Mouse (Mus musculus): ENCODE results near the gene Cd244a. TPM values are rescaled to one million over a fixed set of nuclear protein-coding genes. Genes with fewer than 3 reads are reported as not detected.

The Cd244a gene
- not detected for total RNA-seq (2021)

- no peak for DNase-seq
Measured at GRCm38 (mm10) chr1:171558898-171559297, at the start of gene Cd244a. Cd244a (plus strand) TSS chr1:171559193.

GRCm38 (mm10) chr1:171513234-171513633, 45.8 kb upstream of the Cd244a start:
- no peak for DNase-seq

- no peak for DNase-seq
Measured at GRCm38 (mm10) chr1:171513760-171514159, 45.2 kb upstream of the Cd244a start.

- DNase-seq = no peak
Measured at GRCm38 (mm10) chr1:171515039-171515438, 44.0 kb upstream of the Cd244a start.

GRCm38 (mm10) chr1:171515557-171515956, 43.4 kb upstream of the Cd244a start:
- no peak for DNase-seq

GRCm38 (mm10) chr1:171531367-171531766, 27.6 kb upstream of the Cd244a start:
- DNase-seq = no peak

GRCm38 (mm10) chr1:171532830-171533229, 26.2 kb upstream of the Cd244a start:
- DNase-seq = no peak

GRCm38 (mm10) chr1:171534557-171534956, 24.4 kb upstream of the Cd244a start:
- no peak for DNase-seq

- DNase-seq = no peak
Measured at GRCm38 (mm10) chr1:171535194-171535593, 23.8 kb upstream of the Cd244a start, which contains the start of gene Itln1. Itln1 (minus strand) TSS chr1:171535294.

GRCm38 (mm10) chr1:171540694-171541093, 18.3 kb upstream of the Cd244a start:
- no peak for DNase-seq

GRCm38 (mm10) chr1:171551326-171551725, 7.7 kb upstream of the Cd244a start:
- DNase-seq = no peak

GRCm38 (mm10) chr1:171552230-171552629, 6.8 kb upstream of the Cd244a start:
- DNase-seq = no peak

- DNase-seq = no peak
Measured at GRCm38 (mm10) chr1:171553359-171554341, 5.3 kb upstream of the Cd244a start.

GRCm38 (mm10) chr1:171556366-171556765, 2.6 kb upstream of the Cd244a start:
- no peak for DNase-seq

- no peak for DNase-seq
Measured at GRCm38 (mm10) chr1:171558407-171558806, 586 bp upstream of the Cd244a start.

- DNase-seq = no peak
Measured at GRCm38 (mm10) chr1:171560262-171560661, 1.3 kb downstream of the Cd244a start.

GRCm38 (mm10) chr1:171561200-171561599, 2.2 kb downstream of the Cd244a start:
- no peak for DNase-seq

GRCm38 (mm10) chr1:171561639-171562225, 2.7 kb downstream of the Cd244a start:
- DNase-seq = no peak

GRCm38 (mm10) chr1:171563042-171563441, 4.0 kb downstream of the Cd244a start:
- no peak for DNase-seq

GRCm38 (mm10) chr1:171564247-171564646, 5.3 kb downstream of the Cd244a start:
- DNase-seq = no peak

- no peak for DNase-seq
Measured at GRCm38 (mm10) chr1:171565888-171566287, 6.9 kb downstream of the Cd244a start.

GRCm38 (mm10) chr1:171566777-171567176, 7.8 kb downstream of the Cd244a start:
- DNase-seq = peak; percentile 15 to 38

- DNase-seq = no peak
Measured at GRCm38 (mm10) chr1:171568436-171568835, 9.4 kb downstream of the Cd244a start.

- no peak for DNase-seq
Measured at GRCm38 (mm10) chr1:171577168-171577567, 18.2 kb downstream of the Cd244a start.

Measured in layer of hippocampus, postnatal 36 days (tissue).